Mouse (Mus musculus) G1E (cell line): Measurements from ENCODE around the gene Retreg2.

Experiments used
- CTCF ChIP-seq: IDR thresholded peaks from 2 replicates; pipeline ENCODE4 v1.5.1; 2012; ENCODE audit warnings: low read depth, low read length, inconsistent platforms, mixed read lengths
- GATA1 ChIP-seq: IDR thresholded peaks from 2 replicates; pipeline ENCODE4 v1.6.1; 2012; ENCODE audit warnings: borderline replicate concordance, low read length, inconsistent platforms, mixed read lengths
- POLR2AphosphoS5 ChIP-seq: IDR thresholded peaks from 2 replicates; pipeline ENCODE4 v1.6.1; 2012; ENCODE audit warnings: low read depth, low read length, inconsistent platforms; ENCODE audit not compliant: insufficient replicate concordance
- TAL1 ChIP-seq: conservative IDR thresholded peaks from 2 replicates; pipeline ENCODE4 v1.6.1; 2012; ENCODE audit warnings: low read depth, low read length, inconsistent platforms, mixed read lengths

DNA sequence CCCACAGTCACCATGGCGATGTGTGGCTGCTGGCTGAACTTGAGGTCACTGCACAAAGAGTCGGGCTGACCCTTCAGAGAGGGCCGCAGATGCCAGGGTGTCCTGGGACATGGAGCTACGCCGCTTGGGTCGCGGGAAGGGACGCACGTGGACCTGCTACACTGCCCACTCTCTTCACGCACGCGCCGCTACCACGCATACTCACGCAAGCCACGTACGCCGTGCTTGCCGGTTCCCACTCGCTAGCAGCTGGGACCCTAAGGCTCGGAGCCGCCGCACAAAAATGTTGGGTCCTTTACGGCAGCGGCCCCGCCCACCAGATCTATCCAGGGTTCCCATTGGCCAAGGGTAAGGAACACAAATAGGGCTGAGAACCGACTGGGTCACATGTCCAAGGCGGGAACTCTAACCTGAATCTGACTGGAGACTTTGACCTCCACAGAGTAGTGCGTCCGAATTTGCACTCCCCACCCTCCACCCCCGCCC is 37.6 kb downstream of the Retreg2 start, which contains the start of gene Abcb6:
- TF ChIP-seq POLR2AphosphoS5: no peak
- TF ChIP-seq CTCF: no peak
- no peak for TF ChIP-seq GATA1
- TF ChIP-seq TAL1: no peak
